Mouse (Mus musculus) urinary bladder, postnatal 25 days (tissue): ENCODE data around the gene Dguok.

Source experiments
- DNase-seq: peaks from one replicate; pipeline ENCODE4 v3.0.0; 2022; ENCODE audit warnings: low spot score

Gene Dguok

DNA sequence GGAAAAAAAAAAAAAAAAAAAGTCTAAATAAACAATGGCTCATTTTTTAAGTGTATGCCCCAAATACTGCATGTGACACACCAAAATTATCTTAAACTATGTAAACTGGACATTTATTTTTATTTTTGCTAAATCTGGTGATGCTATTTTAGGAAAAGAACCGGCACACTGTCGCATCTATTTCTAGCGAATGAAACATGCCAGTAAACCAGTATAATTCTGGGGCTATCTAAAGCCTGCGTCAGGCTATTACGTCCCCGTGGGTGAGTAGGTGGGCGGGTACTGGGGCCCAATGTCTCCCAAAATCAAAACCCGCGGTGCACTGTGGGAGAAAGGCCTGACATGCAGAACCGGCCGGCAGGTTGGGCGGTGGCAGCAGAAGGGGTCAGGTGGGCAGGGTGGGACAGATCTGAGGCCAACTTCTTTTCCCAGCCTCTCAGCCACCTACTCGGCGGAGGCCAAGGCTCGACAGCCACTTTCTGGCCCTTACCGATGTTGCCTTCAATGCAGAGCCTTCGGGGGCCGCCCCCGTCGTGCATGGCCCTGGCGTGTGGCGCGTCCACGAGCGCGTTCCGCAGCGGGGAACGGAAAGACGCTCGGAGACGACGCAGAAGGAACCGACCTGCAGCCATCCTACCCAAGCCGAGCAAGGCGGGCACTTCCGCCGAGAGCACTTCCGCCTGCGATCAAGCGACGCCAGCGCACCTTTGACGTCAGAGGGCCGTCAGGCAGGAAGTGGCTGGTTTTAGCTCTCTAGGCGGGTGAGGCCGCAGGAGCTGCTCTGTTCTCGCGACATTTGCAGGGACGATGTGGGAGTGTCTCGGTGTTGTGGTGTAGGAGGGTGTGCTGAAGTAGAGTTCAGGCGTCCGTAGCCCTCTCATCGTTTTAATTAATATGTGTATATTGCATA, at the start of gene Dguok:
TSS of gene Dguok (minus strand) at position 712 of the 910 bp plus-strand sequence.
- peak; percentile 89 for DNase-seq

DNA sequence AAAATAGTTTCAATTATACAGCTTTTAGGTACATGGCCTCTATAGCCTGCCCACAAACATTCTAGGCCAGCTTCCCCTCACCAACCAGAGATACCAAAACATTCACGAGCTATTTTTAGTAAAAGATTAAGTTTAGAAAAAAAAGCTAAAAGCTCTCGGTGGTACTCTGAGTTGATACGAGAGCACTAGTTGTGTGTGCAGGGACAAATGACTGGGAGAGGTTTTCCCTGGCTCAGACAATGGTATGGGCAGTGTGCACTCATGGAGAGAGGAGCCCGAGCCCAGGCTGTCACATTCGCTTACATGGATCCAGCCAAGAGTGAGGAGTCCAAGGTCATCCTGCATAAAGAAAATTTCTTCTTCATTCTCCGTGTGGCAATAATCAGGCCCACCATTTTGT, 49.2 kb upstream of the Dguok start:
- no peak for DNase-seq

DNA sequence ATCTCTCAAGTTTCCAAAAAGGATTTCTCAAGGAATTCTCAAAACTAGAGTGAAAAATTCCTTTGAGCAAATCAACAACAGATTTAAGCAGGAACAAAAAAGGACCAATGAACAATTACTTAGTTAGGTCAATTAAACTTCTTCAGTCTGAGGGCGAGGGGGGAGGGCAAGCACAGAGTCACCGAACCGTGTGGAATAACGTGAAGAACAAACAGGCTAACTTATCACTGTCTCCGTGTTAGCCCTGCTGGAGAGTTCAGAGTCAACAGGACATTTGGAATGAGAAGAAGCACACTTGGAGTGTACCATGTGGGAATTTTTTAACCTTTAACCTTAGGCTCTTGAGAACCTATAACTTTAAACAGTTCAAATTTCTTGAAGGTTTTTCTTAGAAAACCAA, 41.6 kb upstream of the Dguok start:
- DNase-seq: no peak

DNA sequence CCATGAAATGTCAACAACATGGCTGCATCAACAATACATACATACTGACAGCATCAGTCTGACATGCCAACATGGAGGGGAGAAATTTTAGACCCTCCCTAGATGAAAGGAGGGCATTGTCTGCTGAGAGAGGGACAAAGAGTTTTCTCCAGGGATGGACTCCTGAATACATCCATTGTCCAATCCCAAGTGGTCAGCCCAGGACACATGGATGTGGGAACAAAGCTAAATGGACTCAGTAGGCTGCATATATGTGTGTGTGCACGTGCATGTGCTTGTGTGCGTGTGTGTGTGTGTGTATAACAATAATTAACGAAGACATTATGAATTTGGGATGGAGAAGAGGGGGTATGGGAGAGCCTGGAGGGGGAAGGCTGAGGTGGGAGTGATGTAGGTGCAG, 39.0 kb upstream of the Dguok start:
- DNase-seq: no peak

DNA sequence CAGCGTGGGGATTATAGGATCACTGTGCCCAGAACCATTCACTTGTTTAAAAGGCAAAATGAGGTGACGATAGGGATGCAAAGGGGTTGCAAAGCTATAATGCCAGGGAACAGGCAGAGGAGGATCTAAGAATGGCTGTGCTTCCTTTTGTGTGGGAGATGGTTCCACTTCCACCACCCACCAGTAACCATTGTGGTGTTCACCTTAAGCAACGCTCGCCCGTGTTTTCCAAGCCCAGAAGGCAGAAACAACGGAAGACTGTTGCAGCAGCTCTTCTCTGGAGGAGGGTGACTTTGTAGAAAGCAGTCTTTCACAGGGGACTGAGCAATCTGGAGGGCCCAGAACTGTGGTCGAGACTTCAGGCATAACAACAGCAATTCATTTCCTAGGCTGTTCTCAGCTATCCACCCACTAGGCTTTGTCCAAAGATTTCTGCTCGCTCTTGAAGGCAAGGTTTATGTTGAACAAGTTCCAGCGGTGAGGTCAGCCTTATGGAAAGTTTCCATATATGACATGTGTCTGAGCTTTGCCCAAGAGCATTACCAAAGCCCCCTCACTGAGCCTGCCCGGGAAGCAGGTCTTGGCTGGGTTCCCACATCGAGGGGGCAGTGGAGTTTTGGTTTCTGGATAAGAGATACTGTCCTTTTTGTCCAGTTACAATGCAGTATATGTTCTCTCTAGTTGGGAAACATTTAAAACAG, 35.1 kb upstream of the Dguok start:
- no peak for DNase-seq

DNA sequence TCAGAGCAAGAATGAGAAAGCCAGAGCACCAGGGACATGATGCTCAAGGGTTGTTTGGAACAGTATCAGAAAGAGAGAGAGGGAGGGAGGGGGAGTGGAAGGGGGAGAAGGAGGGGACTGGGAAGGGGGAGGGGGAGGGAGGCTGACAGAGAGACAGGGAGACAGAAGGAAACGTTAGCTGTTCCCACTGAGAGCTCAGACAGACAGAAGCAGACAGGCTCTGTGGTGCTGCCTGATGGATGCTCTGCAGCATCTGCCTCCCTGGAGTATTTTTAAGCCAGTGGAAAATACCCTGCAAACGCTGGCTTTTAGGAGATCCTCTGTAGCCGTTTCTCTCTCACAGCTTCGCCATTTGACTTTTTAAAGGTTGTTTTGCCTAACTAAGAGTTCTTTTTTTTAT, 33.2 kb upstream of the Dguok start:
- no peak for DNase-seq

DNA sequence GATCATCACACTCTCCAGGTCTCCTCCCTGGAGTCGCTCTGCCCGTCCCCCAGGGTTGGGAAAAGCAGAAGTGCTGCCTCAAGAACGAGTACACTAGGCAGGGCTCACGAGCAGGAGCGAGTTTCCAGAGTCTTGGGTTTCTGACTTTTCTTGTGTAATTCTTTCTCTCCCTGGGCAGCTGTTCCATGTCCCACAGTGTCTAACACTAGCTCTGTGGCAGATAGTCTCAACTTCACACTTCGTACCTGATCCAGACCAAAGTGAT, 30.0 kb upstream of the Dguok start:
- DNase-seq: no peak

DNA sequence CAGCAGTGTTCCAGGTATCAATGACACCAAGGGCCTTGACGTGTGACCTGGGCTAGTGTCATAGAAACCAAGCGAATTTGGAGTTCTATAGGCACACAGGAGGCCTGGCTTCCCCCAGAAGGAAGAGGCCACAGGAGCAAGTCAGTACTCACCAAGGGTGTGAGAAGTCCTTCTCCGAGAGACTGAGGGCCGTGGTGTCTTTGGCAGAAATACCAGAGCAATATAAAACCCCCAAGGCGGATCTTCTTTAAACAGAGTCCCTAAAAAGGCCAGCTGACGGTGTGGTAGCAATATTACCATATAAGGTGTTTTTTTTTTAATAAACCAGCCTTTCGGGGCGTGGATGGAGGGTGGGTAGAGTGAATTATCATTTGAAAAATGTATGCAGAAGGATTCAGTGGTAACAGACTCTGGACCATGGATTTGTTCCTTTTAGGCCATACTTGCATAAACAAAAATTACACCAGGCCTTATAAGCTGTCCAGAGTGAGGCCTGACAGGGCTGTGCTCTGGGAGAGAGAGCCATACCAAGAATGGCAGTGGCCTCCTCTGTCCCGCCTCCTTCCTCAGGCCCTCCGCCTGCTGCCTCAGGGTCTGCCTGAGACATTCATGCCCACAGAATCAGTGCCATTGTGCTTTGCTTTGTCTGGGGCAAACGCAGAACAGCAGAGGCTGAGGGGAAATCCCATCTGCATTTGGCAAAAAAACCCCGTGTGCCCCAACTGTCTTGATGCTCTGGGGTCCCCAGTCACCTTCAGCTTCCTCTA, 29.4 kb upstream of the Dguok start, which contains the start of gene Actg2:
TSS of gene Actg2 (minus strand) at position 238 of the 767 bp plus-strand sequence.
- no peak for DNase-seq

DNA sequence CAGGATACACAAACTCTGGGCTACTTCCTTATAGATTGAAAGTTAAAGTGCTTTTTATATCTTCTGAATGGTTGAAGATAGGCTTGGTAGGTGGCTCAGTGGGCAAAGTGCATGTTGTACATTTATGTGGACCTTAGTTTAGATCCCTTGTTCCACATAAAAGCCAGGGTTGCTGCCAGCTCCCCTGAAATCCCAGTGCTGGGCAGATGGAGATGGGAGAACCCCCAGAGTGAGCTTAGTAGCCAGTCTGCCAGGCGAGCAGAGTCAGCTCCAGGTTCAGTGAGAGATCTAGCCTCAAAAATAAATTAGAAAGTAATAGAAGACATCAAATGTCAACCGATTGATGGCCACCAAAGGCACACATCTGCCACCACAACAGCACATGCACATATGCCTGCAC, 25.8 kb upstream of the Dguok start:
- DNase-seq: no peak

DNA sequence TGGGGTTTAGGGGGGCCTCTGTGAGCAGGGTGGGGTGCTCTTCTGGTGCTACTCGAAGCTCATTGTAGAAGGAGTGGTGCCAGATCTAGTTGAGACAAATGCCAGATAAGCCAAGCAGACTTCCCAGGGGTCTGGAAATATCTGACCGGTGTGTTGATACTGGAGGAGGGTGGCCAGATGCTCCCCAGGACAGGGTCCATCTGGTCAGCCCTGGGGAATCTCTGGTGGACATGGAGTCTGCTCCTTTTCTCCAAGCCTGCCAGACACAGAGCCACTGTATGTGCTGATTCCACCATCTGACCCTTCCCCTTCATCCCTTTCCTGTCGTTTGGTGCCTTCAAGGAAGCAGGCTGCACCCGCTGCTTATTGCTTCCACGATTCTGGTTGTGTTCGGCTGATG, 16.4 kb upstream of the Dguok start:
- DNase-seq: no peak

DNA sequence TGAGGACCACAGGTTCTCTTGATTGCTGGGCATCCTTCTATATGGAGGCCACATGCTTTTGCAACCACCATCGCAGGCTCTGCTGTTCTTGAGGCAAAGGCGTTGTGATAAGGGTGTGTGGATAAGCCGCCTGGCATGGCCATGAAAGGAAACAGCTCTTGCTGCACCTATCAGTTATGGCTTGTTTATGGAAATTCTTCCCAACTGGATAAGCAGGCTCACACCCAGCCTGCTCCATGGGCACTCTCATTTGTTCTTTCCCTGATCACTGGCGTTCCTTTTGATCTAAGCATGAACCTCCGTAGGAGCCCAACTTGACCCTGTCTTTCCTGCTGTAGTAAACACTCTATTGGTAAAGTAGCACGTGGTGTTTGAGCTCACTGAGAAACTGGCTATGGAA, 15.0 kb upstream of the Dguok start:
- DNase-seq: no peak

DNA sequence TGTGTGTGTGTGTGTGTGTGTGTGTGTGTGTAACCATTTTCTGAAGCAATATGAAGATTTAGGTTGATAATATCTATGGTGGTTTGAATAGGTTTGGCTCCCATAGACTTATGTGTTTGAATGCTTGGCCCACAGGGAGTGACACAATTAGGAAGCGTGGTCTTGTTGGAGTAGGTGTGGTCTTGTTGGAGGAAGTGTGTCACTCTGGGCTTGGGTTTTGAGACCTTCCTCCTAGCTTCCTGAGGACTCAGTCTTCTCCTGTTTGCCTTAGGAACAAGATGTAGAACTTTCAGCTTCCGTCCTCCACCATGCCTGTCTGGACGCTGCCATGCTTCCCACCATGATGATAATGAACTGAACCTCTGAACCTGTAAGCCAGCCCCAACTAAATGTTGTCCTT, 11.9 kb upstream of the Dguok start:
- no peak for DNase-seq

DNA sequence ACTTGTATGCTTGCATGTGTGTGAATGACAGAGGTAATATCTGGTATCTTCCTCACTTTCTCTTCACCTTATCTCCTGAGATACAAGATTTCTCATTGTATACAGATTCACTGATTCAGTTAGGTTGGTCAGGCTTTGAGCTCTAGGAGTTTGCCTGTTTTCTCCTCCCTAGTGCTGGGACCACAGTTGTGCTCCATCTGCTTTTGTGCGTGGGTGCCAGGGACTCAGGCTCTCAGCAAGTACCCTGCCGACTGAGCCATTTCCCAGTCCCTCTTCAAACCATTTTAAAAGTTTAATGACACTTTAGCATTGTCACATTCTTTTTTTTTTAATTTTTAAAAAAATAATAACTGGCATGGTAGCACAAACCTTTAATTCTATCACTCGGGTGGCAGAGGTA, 8.4 kb upstream of the Dguok start:
- no peak for DNase-seq

DNA sequence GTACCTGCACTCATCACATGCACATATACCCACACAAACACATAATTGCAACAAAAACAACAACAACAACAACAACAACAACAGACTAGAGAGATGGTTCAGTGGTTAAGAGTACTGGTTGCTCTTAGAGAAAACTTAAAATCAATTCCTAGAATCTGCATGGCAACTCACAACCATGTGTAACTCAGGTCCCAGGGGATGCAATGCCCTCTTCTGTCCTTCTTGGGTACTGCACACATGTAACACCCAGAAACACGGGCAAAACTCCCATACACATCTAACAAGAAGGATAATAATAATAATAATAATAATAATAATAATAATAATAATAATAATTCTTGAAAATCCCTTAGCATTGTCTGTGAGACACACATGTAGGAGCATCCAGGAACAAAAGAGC, 5.7 kb upstream of the Dguok start:
- peak; percentile 60 for DNase-seq

DNA sequence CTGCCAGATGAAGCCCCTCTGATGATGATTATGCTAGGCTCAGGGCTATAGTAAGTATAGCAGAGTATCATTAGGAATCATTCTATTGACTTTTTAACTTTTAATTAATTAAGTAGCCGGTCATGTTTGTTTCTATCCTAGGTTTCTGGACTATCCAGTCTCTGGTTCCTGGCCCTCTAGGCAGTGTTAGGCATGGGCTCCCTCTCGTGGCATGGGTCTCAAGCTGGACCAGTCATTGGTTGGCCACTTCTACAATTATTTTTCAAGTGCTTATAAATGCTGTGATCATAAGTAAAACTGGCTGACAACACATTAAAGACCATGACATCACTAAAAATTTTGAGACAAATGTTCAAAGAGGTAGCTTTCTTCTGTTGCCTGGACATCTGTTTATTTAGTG, 3.4 kb upstream of the Dguok start:
- no peak for DNase-seq

DNA sequence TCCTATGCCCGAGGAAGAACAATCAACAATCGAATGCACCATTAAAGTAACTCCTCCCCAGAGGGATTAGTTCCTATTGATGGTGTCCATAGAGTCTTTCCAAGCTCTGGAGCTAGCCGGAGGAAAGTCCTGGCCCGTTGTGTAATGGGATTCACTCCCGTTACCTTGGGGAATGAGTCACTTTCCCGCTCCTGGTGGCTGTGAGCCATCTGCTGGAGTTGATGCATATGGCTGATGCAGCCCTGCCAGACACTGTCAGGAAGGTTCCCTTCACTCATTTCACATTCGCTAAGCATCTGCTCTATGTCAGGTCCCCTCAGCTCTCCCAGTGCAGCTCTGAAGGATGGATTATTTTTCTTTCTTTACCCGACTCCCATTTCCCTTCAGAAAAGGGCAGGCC, 2.7 kb upstream of the Dguok start:
- DNase-seq: no peak

DNA sequence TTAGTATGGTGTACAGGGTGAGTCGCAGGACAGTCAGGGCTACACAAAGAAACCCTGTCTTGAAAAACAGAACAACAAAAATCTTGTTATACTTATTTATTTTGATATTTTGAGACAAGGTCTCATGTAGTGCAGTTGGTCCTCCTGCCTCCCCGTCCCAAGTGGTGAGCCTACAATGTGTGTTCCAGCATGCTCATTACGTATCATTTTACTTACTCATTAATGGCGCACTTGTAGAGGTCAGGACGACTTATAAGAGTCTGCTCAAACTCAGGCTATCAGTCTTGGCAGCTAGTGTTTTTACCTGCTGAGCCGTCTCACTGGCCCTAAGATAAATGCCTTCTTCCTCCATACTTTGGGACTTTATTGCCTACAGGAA, 388 bp upstream of the Dguok start:
- no peak for DNase-seq

DNA sequence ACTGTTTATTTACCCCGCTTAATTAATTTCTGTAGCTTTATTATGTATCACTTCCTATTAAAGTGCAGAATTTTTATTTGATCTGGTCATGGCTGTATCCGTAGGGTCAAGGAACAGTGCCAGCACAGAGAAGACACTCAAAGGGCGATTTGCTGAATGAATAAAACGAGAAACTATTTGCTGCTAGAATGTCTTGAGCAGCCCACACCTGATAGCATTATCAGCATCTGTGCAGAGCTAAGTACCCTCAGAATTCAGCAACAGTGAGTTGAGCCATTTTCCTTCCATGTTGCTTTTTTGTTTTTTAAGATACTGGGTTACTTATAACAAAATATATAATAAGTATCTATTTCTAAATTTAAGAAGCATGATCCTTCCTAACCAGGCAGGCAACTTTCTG, 1.2 kb downstream of the Dguok start:
- no peak for DNase-seq

DNA sequence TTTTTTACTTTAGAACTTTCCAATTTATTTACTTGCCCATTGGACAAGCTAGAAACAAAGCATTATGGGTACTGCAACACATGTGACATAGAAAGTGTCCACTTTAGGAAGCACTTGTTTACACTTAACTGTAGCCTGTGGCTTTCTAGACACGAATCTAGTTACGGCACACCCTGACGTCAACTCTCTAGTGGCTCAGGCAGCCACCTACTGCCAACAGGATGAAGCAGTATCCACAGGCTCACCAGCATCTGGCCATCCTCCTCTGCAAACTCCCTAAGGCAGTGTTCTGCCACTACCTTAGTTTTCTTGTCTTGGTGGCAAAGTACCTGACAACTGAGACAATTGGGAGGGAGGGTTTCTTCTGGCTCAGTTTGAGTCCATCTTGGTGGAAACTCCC, 3.4 kb downstream of the Dguok start:
- no peak for DNase-seq

DNA sequence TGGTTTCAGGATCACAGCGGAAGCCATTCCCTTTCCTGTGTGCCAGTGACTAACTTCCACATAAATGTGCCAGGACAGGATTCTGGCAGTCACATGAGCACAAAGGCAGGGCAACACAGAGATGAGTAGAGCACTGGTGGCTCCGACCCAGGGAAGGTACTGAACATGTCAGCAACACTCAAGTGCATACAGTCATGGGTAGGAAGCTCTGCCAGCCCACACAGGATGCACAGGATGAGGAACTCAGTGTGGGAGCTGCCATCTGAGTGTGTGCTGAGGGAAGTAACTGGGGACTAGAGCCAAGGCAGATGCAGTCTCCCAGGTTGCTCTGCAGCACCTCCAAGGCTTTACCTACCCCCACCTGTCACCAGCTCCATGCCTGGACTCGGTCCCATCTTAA, 4.1 kb downstream of the Dguok start:
- no peak for DNase-seq

DNA sequence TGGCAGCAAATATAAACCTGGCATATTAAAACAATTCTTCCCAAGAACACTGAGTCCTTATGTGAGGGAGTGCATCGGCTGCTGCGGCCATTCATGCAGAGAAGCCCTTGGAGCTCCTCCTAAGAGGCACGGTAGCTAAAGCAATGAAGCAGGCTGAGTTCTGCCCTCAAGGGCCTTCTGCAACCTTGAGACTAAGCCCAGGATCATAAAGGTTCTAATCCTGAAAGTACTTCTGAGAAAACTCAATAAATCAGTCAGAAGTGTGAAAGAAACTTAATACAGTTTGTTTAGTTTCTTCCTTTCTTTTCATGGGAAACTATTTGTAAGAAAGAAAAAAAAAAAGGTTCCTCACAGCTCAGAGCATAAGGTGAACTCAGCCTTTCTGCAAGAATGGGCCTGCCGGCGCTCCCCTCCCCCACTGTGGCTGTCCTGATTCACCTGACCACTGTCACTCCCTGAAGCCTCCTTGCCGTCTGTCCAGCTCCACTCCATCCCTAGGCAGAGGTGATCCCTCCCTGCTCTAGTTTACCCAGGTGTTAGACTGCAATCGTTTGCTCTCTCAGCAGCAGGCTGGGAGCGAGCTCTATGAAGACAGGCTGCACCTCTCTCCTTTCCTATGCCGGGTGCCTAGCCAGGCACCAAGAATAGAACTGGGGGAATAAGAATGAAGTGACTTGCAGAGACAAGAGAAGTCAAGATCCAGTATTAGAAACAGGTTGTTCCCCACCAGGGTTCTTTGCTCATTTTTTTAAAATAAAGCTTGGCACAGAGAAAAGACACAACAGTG, 5.1 kb downstream of the Dguok start:
- no peak for DNase-seq

DNA sequence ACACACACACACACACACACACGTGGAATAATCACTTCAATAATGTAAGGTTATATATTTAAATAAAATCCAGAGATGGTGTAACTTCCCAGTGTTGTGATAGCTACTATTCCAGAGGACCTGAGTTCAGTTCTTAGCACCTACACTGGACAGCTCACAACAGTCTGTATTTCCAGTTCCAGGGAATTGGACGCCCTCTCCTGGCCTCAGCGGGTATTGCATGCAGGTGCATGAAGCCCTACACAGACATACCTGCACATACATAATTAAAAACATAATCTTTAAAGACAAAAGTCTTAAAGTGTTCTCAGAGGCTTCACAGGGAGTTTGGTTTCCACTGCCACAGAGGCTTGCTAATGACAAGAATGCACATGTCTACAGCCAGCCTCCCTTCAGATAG, 6.3 kb downstream of the Dguok start:
- no peak for DNase-seq
